Mouse (Mus musculus): ENCODE results near the gene Bcap31. TPM values are rescaled to one million over a fixed set of nuclear protein-coding genes. Genes with fewer than 3 reads are reported as not detected.
"Not testable (repeated sequence)": the region's sequence is repeated elsewhere in the genome, so short reads cannot be mapped to it uniquely, and the experiment has no call there.

The Bcap31 gene
- total RNA-seq (2021), result 10 to 100 TPM; 62.0 to 62.1 TPM

GRCm38 (mm10) chrX:73716109-73716661, at the start of gene Bcap31, which contains the start of gene Abcd1:
Gene Bcap31 (minus strand): TSS chrX:73716175.
Gene Abcd1 (plus strand): TSS chrX:73716597.
- intact Hi-C loops (cut with DNase I), result no loop called here
- DNase-seq, result peak; percentile 95

- intact Hi-C loops (cut with DNase I), result no loop called here
- DNase-seq, result peak; percentile 60
Measured at GRCm38 (mm10) chrX:73765311-73765710, 49.3 kb upstream of the Bcap31 start.

GRCm38 (mm10) chrX:73758611-73759290, 42.8 kb upstream of the Bcap31 start:
- DNase-seq, result peak; percentile 66
- intact Hi-C loops (cut with DNase I), result no loop called here

- intact Hi-C loops (cut with DNase I), result no loop called here
- peak; percentile 11 for DNase-seq
Measured at GRCm38 (mm10) chrX:73756334-73757140, 40.6 kb upstream of the Bcap31 start, which contains the start of gene Plxnb3. Gene Plxnb3 (plus strand): TSS chrX:73757090.

- DNase-seq, result no peak
- intact Hi-C loops (cut with DNase I), result no loop called here
Measured at GRCm38 (mm10) chrX:73748977-73749376, 33.0 kb upstream of the Bcap31 start.

GRCm38 (mm10) chrX:73744774-73745481, 29.0 kb upstream of the Bcap31 start:
- intact Hi-C loops (cut with DNase I), result no loop called here

GRCm38 (mm10) chrX:73739841-73740240, 23.9 kb upstream of the Bcap31 start:
- intact Hi-C loops (cut with DNase I); DNase-seq: not testable (repeated sequence)

More at GRCm38 (mm10) chrX:73744774-73745481, 29.0 kb upstream of the Bcap31 start:
- no peak for DNase-seq

GRCm38 (mm10) chrX:73739151-73739550, 23.2 kb upstream of the Bcap31 start:
- no peak for DNase-seq
- intact Hi-C loops (cut with DNase I), result no loop called here

GRCm38 (mm10) chrX:73738155-73738554, 22.2 kb upstream of the Bcap31 start:
- DNase-seq, result peak; percentile 24
- intact Hi-C loops (cut with DNase I), result no loop called here

GRCm38 (mm10) chrX:73730908-73731307, 14.9 kb upstream of the Bcap31 start:
- DNase-seq, result no peak
- intact Hi-C loops (cut with DNase I), result no loop called here

GRCm38 (mm10) chrX:73718686-73719362, 2.8 kb upstream of the Bcap31 start:
- intact Hi-C loops (cut with DNase I), result no loop called here
- peak; percentile 26 for DNase-seq

- DNase-seq, result no peak
- intact Hi-C loops (cut with DNase I), result no loop called here
Measured at GRCm38 (mm10) chrX:73718271-73718670, 2.3 kb upstream of the Bcap31 start.

GRCm38 (mm10) chrX:73717667-73718066, 1.7 kb upstream of the Bcap31 start:
- intact Hi-C loops (cut with DNase I), result no loop called here

GRCm38 (mm10) chrX:73716709-73717545, 952 bp upstream of the Bcap31 start:
- intact Hi-C loops (cut with DNase I), result no loop called here
- peak; percentile 9 for DNase-seq

More at GRCm38 (mm10) chrX:73717667-73718066, 1.7 kb upstream of the Bcap31 start:
- peak; percentile 16 for DNase-seq

- intact Hi-C loops (cut with DNase I), result no loop called here
- peak; percentile 35 for DNase-seq
Measured at GRCm38 (mm10) chrX:73715476-73716108, 383 bp downstream of the Bcap31 start.

- intact Hi-C loops (cut with DNase I), result no loop called here
- no peak for DNase-seq
Measured at GRCm38 (mm10) chrX:73700472-73700871, 15.5 kb downstream of the Bcap31 start.

GRCm38 (mm10) chrX:73690917-73691629, 24.9 kb downstream of the Bcap31 start:
- intact Hi-C loops (cut with DNase I), result loop anchor here (10.0 kb wide), 1 partner anchor 636 kb away; no protein-coding TSS in a partner anchor

GRCm38 (mm10) chrX:73685629-73686028, 30.3 kb downstream of the Bcap31 start:
- DNase-seq, result no peak
- intact Hi-C loops (cut with DNase I), result no loop called here

More at GRCm38 (mm10) chrX:73690917-73691629, 24.9 kb downstream of the Bcap31 start:
- DNase-seq, result peak; percentile 49

All from left cerebral cortex, postnatal 4 days (tissue).